Mouse (Mus musculus) 416B (cell line): ENCODE measurements around the gene Egln1.

Experiments used
- DNase-seq: peaks from one replicate; pipeline ENCODE4 v3.0.0; 2011; ENCODE audit warnings: low read depth

Egln1 gene

GRCm38 (mm10) chr8:124947865-124948732 is 1.0 kb downstream of the Egln1 start:
- peak; percentile 74 for DNase-seq

GRCm38 (mm10) chr8:124944406-124944805 is 4.7 kb downstream of the Egln1 start:
- no peak for DNase-seq

- no peak for DNase-seq
Measured at GRCm38 (mm10) chr8:124943801-124944200, 5.3 kb downstream of the Egln1 start.

GRCm38 (mm10) chr8:124937293-124937692 is 11.8 kb downstream of the Egln1 start:
- DNase-seq = no peak

GRCm38 (mm10) chr8:124936699-124937098 is 12.4 kb downstream of the Egln1 start:
- DNase-seq = no peak

GRCm38 (mm10) chr8:124935116-124935515 is 14.0 kb downstream of the Egln1 start:
- no peak for DNase-seq

- no peak for DNase-seq
Measured at GRCm38 (mm10) chr8:124932435-124932834, 16.7 kb downstream of the Egln1 start.

- peak; percentile 52 for DNase-seq
Measured at GRCm38 (mm10) chr8:124930649-124931048, 18.5 kb downstream of the Egln1 start.

GRCm38 (mm10) chr8:124930086-124930485 is 19.0 kb downstream of the Egln1 start:
- no peak for DNase-seq

GRCm38 (mm10) chr8:124929006-124929405 is 20.1 kb downstream of the Egln1 start:
- no peak for DNase-seq

GRCm38 (mm10) chr8:124926351-124926771 is 22.8 kb downstream of the Egln1 start:
- DNase-seq = no peak

- DNase-seq = peak; percentile 52
Measured at GRCm38 (mm10) chr8:124925544-124926266, 23.4 kb downstream of the Egln1 start.

GRCm38 (mm10) chr8:124923971-124924652 is 25.0 kb downstream of the Egln1 start:
- DNase-seq = peak; percentile 45

GRCm38 (mm10) chr8:124922490-124923089 is 26.5 kb downstream of the Egln1 start:
- DNase-seq = peak; percentile 62

GRCm38 (mm10) chr8:124921369-124922279 is 27.5 kb downstream of the Egln1 start:
- DNase-seq = peak; percentile 91

GRCm38 (mm10) chr8:124917741-124918484 is 31.2 kb downstream of the Egln1 start:
- DNase-seq = no peak

GRCm38 (mm10) chr8:124914061-124914460 is 35.1 kb downstream of the Egln1 start:
- DNase-seq = no peak

GRCm38 (mm10) chr8:124911938-124912872 is 36.9 kb downstream of the Egln1 start:
- DNase-seq = peak; percentile 47

GRCm38 (mm10) chr8:124910349-124910748 is 38.8 kb downstream of the Egln1 start:
- no peak for DNase-seq
